Mouse (Mus musculus): ENCODE measurements at regions not wholly inside any gene's neighbourhood (a gene's known extent, or its start where the extent isn't known, plus 50 kb on each side); places are given as distances from the start of the nearest gene placed in this dataset.

- no peak for DNase-seq (ENCODE audit: low read depth)
Measured at GRCm38 (mm10) chr3:79996803-79997202, 112.5 kb downstream of the Fam198b start.

- DNase-seq (ENCODE audit: low read depth), result no peak
Measured at GRCm38 (mm10) chr3:80002335-80002734, 118.0 kb downstream of the Fam198b start.

GRCm38 (mm10) chr3:80003300-80004090, 119.2 kb downstream of the Fam198b start:
- peak; percentile 80 for DNase-seq (ENCODE audit: low read depth)

- DNase-seq (ENCODE audit: low read depth), result no peak
Measured at GRCm38 (mm10) chr3:80004556-80004955, 120.2 kb downstream of the Fam198b start.

- DNase-seq (ENCODE audit: low read depth), result peak; percentile 53
Measured at GRCm38 (mm10) chr3:80004966-80005365, 120.6 kb downstream of the Fam198b start.

DNA sequence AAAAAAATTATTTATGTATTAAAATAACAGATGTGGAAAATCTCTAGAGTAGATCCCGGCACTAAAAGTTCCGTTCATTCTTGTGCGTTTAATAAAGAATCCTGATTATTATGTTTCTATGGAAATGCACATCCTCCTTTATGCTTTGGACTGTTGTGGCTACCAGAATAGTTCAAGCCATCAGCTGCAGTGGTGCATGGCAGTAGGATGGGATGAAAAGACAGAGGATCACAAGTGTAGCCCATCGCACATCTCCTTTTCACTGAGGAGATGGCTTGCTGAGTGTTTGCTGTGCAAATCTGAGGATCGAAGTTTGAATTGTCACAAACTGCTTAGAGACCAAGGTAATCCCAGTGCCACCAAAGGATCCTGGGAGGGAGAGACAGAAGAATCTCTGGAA, 121.0 kb downstream of the Fam198b start:
- DNase-seq (ENCODE audit: low read depth), result no peak

DNA sequence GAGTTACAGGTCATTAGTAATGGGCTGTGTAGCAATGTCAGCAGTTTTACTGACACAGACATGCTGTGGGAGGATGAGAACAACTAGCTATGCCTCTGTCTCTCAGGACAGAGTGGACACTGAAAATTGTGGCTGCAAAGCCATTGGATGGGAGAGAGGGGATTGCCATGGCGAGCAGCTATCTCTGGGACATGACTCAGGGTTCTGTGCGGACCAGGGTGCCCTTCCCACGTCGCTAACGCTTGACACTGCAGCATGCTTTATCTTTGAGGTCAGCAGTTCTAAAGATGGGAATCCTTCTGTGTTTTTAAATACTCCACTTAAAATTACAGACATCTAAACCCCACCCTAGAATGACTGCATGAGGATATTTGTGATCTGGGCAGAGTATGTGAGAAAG, 121.9 kb downstream of the Fam198b start:
- no peak for DNase-seq (ENCODE audit: low read depth)

- DNase-seq (ENCODE audit: low read depth), result no peak
Measured at GRCm38 (mm10) chr3:80007006-80007405, 122.7 kb downstream of the Fam198b start.

DNA sequence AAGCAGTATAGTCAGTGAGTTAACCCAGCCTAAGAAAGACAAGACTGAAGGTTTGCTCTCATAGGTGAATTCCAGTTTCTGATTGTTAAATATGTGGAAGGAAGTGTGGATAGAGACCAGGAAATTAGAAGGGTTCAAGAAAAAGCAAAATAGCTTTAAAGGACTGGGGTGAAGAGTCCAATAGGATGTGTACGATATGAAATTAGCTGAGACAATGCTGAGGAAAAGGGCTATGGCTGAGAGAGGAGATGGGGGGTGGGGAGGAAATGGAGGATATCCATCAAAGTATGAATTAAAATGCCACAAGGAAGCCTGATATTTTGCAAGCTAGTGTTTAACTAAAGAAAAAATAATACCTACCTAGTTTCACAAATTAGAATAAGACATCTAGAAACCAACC, 124.9 kb downstream of the Fam198b start:
- DNase-seq (ENCODE audit: low read depth), result no peak

- DNase-seq (ENCODE audit: low read depth), result no peak
Measured at GRCm38 (mm10) chr3:80025795-80026194, 141.5 kb downstream of the Fam198b start.

GRCm38 (mm10) chr3:80033071-80033470, 148.7 kb downstream of the Fam198b start:
- no peak for DNase-seq (ENCODE audit: low read depth)

GRCm38 (mm10) chr3:80038553-80039129, 154.3 kb downstream of the Fam198b start:
- no peak for DNase-seq (ENCODE audit: low read depth)

DNA sequence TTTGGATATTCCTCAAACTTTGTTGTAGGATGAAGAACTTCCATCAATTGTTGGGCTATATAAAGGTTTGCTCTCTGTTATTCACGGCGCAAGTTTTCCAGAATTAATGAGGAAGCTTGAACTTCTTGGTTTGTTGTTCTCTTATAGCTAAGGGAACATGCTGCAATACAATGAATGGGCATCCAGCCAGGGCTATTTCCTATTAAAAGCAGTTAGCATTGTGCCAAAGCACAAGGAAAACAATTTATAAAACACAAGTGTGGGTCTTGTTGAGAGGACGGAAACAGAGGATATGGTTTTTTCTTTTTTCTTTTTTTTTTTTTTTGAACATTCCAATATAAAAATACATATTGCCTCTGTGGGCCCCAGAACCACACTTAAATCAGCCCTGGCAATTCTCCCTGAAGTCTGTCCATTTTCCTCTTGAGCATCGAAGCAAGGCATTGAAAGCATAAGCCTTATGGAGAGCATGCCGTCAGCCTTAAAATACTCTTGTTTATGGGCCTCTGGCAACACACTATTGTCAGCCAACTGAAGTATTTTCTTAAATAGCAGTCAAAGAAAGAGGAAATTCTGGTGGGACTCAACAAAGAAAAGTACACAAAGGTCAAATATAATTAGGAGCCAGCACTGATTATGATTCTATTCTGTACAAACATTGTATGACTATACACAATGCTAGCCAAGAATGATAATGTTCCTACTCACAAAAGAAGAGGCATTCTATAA, 158.6 kb downstream of the Fam198b start:
- DNase-seq (ENCODE audit: low read depth), result peak; percentile 25

GRCm38 (mm10) chr3:80049495-80050225, 165.3 kb downstream of the Fam198b start:
- no peak for DNase-seq (ENCODE audit: low read depth)

GRCm38 (mm10) chr3:80050920-80051319, 166.6 kb downstream of the Fam198b start:
- no peak for DNase-seq (ENCODE audit: low read depth)

- DNase-seq (ENCODE audit: low read depth), result peak; percentile 20
Measured at GRCm38 (mm10) chr3:80051963-80052362, 167.6 kb downstream of the Fam198b start.

GRCm38 (mm10) chr3:80052879-80053278, 168.5 kb downstream of the Fam198b start:
- peak; percentile 40 for DNase-seq (ENCODE audit: low read depth)

DNA sequence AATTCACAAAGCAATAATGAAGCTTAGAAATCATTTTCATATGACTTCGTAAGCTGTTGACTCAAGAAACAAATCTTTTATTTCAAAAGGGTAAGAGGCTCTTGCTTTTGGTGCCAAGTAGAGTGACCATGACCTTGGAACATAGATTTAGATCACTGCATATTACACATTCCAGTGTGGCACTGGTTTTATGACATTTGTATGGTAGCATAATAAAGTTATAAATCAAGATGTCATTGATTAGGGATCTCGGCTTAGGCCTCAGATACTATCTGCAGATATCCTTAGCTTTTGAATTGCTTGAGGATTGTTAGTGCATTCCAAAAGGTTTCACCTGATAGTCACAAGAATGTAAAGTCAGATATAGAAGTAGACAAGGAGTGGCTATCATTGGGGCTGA, 169.1 kb downstream of the Fam198b start:
- DNase-seq (ENCODE audit: low read depth), result no peak

DNA sequence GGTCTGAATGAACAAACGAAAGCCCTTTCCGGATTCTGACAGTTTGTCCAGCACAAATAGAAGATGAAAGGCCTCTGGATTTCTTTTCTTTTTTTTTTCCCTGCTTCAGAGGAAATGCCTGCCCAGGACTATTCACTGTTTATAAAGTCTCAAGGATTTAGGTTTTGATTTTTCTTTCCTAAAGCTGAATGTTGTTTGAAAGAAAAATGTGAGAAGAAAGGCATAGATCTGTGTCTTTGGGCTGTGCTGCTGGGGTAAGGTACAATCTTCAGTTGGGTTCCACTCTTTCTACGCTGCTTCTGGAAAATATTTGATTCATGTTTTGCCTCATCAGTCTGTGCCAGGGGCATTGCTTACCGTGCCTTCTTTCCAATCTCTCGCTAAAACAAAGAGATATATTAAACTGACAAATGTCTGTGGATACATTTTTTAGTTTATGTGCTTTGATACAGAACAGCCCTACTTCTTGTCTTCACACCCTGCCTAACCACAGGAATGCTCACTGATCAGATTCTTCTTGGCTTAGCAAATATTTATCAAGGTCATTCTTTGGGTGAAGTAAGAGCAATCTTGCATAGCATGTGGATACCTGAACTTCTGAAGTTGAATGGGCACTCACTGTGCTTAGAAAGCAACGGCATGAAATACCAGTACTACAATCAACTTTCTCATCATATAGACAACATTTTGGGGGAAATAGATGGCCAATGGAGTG, 172.5 kb downstream of the Fam198b start:
- no peak for DNase-seq (ENCODE audit: low read depth)

DNA sequence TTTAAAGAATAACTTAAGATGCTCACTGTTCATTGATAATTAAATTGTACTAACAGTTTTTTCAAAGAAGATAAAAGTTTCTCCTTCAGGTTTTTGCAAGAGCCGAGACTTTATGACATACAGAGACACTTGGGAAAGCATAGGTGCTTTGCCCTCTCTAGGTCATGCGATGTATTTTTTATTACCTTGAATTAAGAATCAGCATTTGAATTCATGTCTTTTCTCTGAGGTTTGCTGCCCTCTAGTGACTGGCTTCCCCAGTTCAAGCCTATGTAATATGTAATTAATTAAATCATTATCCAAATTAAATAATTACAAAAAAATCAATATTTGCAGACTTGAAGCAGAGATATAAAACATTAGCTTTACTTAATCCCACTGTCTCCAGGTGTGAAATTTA, 174.4 kb downstream of the Fam198b start:
- DNase-seq (ENCODE audit: low read depth), result peak; percentile 82

DNA sequence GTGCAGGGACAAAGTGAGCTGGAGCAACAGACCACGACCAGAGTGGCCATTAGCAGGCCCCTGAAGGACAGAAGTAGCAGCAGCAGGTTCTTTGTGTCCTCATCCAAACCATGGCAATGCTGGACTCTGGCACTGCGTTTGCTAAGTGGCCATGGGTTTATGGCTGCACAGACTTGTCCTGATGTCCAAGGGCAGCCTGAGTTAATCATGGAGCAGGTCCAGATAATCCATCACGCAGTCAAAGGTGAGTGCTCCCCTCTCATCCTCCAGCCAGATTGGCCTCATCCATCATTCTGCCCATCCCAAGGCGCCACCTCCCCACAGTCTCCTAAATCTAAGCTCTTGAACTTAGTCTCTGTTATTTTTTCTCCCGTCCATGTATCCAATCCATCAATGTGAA, 186.4 kb downstream of the Fam198b start:
- no peak for DNase-seq (ENCODE audit: low read depth)

All from NIH3T3 (cell line).